Mouse (Mus musculus): ENCODE measurements around the gene Urm1.

The Urm1 gene

DNA sequence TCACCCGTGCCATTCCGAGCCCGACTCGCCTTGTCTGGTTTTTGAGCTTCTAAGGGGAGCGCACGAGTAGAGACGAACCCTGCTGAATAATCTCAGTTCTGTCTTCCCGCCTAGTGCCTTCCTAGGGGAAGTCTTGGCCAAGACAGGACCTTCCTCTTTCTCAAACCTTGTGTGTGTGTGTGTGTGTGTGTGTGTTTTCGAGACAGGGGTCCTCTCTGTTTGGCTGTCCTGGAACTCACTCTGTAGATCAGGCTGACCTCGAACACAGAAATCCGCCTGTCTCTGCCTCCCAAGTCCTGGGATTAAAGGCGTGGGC is 7.8 kb downstream of the Urm1 start:
- no peak for DNase-seq (ENCODE audit: low spot score in 2 of 2)

- no peak for DNase-seq (ENCODE audit: low spot score in 2 of 2)
These were observed 11.2 kb downstream of the Urm1 start for GRCm38 (mm10) chr2:29831106-29831505.

GRCm38 (mm10) chr2:29833796-29834195 is 13.9 kb downstream of the Urm1 start:
- DNase-seq (ENCODE audit: low spot score in 2 of 2): no peak

- no peak for DNase-seq (ENCODE audit: low spot score in 2 of 2)
These were observed 15.6 kb downstream of the Urm1 start for GRCm38 (mm10) chr2:29835391-29835899.

- no peak for DNase-seq (ENCODE audit: low spot score in 2 of 2)
These were observed 19.6 kb downstream of the Urm1 start for GRCm38 (mm10) chr2:29839460-29839859.

- no peak for DNase-seq (ENCODE audit: low spot score in 2 of 2)
These were observed 23.6 kb downstream of the Urm1 start for GRCm38 (mm10) chr2:29843231-29844105.

GRCm38 (mm10) chr2:29844115-29844514 is 24.2 kb downstream of the Urm1 start:
- DNase-seq (ENCODE audit: low spot score in 2 of 2): no peak

DNA sequence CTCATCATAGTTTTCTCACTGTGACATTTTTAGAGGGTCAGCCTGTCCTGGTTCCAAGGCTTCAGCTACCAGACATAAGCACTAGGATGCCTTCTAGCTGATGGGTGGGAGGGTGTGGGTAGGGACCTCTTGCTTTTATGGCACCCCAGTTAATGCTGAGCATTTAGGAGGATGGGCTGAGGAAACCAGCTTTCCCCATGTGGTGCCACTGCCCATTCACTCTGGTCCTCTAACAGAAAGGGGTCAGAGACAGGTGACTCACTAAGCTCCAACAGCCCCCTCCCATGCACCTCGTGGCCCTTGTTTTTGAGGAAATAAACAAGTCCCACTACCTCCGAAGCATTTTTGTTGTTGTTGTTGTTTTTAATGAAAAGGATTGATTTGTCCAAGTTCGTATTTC is 24.8 kb downstream of the Urm1 start:
- no peak for DNase-seq (ENCODE audit: low spot score in 2 of 2)

GRCm38 (mm10) chr2:29845636-29846035 is 25.8 kb downstream of the Urm1 start:
- no peak for DNase-seq (ENCODE audit: low spot score in 2 of 2)

DNA sequence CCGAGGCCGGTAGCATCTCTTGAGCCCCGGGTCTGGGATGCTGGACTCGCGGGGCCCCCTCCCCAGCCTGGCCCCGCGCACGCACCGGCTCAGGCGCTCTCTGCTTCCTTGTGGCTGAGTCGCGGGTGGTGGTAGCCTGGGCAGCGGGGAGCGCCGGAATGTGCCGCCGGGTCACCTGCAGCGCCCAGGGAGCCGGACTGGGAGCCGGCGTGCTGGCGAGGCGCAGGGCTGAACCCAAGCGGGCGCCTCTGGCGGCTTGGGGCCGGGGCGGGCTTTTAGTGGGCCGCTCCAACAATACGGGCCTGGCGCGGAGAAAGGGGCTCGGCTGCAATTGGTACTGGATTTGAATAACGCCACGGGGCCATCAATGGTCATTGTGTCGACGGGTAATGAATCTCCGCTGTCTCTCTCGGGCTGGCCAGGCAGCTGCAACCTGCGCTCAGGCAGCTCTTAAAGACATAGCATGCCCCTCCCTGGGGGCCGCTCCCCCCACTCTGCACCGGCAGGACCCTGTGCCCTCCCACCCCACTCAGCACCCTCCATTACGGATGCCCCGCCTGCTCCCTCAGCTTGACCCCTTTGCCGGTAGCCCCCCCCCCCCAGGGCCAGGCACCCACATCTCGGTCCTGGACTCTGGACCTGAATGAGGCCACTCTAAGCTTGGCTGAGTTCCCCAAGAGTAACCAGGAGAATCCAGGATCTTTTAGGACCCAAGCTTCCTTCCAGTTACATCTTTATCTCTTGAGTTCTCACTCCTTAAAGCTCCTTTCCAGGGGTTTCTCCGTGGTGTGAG is 26.4 kb downstream of the Urm1 start:
- no peak for DNase-seq (ENCODE audit: low spot score in 2 of 2)

- no peak for DNase-seq (ENCODE audit: low spot score in 2 of 2)
These were observed 27.0 kb downstream of the Urm1 start for GRCm38 (mm10) chr2:29846911-29847310.

GRCm38 (mm10) chr2:29849041-29849440 is 29.2 kb downstream of the Urm1 start:
- no peak for DNase-seq (ENCODE audit: low spot score in 2 of 2)

DNA sequence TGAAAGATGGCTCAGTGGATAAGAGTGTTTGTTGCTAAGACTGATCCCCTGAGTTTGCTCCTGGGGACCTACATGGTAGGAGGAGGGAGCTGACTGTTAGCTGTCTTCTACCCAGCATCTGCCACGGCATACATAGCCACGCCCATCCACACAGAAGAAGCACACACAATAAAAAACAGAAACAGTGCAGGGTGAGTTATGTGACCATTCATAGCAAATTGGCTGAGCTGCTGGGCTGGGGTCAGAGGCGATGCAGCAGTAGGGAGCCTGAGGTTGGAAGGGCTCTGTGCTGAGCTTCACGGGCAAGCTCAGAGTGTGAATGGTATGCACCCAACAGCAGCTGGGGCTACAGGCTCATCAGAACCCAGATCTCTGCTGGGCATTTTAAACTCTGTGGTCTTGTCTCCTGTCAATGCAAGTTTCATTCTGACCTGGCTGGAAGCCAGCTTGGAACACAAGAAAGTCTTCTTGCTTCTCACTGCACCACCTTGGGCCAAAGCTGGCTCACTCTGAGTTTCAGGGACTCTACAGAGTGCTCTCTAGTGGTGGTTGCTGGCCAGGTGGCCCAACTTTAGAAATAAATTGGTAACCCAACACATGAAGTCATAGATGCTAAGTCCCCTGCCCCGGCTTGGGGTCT is 30.1 kb downstream of the Urm1 start:
- no peak for DNase-seq (ENCODE audit: low spot score in 2 of 2)

DNA sequence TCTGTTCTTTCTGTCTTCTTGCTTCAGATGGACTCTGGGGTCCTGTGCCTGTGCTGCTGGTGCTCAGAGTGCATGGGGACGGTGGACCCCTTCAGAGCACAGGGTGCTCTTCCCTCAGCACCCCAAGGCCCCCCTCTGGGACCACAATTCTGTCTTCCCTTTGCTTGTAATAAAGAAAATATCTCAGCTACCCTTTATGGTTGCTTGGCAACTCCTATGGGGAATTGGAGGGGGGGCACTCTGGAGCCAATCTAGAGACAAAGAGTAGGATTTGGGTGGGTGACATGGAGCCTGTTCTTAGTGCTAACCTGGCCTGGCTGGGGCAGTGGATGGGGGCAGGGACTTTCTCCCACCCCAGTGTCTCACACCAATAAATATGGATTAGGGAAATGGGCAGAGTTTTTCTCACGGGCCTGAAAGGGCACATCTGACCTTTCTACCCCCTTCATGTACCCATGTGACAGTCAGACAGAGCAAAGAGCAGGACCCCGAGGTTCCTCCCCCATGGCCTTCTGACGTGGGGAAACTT is 33.1 kb downstream of the Urm1 start:
- no peak for DNase-seq (ENCODE audit: low spot score in 2 of 2)

DNA sequence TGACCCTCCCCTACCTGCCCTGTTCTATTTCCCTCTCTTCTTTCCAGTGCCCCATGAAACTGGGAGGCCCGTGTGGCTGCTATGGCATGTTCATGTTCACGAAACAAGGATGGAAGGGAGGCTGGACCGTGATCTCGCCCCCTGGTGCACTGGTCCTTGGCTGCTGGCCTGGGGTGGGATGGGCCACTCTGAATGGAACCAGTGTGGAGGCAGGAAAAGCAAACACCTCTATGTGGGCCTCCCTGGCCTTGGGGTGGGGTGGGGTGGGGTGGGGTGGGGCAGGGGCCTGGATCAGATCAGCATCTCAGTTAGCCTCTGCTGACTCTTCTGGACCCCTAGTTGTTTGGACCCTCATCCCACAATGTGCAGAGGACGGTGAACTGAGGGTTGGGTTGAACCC is 33.9 kb downstream of the Urm1 start:
- DNase-seq (ENCODE audit: low spot score in 2 of 2): no peak

- no peak for DNase-seq (ENCODE audit: low spot score in 2 of 2)
These were observed 35.8 kb downstream of the Urm1 start for GRCm38 (mm10) chr2:29855585-29856210.

- DNase-seq (ENCODE audit: low spot score in 2 of 2): no peak
These were observed 36.8 kb downstream of the Urm1 start for GRCm38 (mm10) chr2:29856451-29857260.

- no peak for DNase-seq (ENCODE audit: low spot score in 2 of 2)
These were observed 37.5 kb downstream of the Urm1 start for GRCm38 (mm10) chr2:29857341-29857740.

GRCm38 (mm10) chr2:29857967-29858366 is 38.1 kb downstream of the Urm1 start:
- DNase-seq (ENCODE audit: low spot score in 2 of 2): no peak

DNA sequence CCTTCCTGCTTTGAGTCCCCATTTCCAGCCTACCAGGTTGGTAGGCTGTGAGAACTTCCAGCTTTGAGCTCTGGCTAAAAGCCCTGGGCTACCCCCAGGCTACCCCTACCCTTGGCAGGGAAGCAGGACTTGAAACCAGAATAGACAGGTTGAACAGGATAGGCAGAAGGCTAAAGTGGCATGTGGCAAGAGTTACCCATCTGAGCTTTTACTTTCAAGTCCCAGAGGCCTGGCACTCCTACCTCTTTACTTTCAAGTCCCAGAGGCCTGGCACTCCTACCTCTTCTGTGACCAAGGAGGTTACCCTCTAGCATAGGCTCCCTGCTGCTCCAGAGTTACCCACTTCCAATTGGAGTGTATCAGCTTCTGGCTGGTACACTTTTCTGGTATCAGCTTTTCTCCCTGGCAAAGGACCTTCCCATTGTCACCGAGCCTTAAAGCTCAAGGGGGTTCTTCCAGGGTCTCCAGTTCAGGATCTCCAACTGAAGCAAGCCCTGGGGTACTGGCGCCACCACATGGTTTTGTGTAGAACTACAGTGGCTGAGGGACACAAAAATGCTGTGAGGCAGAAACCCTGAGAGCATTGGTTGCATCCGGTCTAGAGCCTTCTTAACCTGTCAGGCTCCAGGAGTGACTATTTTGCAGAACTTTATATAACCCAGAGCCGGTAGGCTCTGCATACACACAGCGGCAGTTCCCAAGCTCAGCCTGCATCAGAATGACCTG is 39.0 kb downstream of the Urm1 start:
- DNase-seq (ENCODE audit: low spot score in 2 of 2): peak; percentile 23 to 47
